Mouse (Mus musculus) left cerebral cortex, adult 9 months (tissue): Measurements from ENCODE around the gene Ppl.

Experiments used
- DNase-seq, 2 experiments: peaks; one replicate each; pipeline ENCODE4 v3.0.0; 2022; ENCODE audit warnings: low spot score in 2 of 2

The Ppl gene

GRCm38 (mm10) chr16:5123476-5123875, 8.7 kb downstream of the Ppl start:
- DNase-seq: no peak

DNA sequence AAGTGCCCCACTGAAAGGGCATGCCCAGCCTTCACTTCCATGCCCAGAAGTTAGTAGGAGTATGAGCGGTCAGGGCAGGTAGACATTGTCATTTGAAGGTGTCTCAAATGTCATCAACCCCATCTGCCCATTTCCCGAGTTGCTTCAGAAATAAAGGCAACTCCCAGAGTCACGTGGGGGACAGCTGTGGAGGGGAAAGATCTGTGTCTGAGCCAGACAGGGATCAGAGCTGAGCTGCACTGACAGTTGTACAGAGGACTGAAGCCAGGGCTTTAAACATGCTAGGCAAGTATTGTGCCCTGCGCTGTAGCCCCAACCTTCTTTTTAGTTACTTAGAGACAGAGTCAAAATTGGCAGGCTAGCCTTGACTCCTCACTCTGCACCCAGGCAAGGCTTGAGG, 12.4 kb downstream of the Ppl start:
- DNase-seq: no peak

- no peak for DNase-seq
Observed at GRCm38 (mm10) chr16:5119385-5119784, 12.8 kb downstream of the Ppl start.

- no peak for DNase-seq
Observed at GRCm38 (mm10) chr16:5113582-5113981, 18.6 kb downstream of the Ppl start.

GRCm38 (mm10) chr16:5113002-5113550, 19.1 kb downstream of the Ppl start:
- no peak for DNase-seq

- DNase-seq: no peak
Observed at GRCm38 (mm10) chr16:5111021-5111420, 21.2 kb downstream of the Ppl start.

DNA sequence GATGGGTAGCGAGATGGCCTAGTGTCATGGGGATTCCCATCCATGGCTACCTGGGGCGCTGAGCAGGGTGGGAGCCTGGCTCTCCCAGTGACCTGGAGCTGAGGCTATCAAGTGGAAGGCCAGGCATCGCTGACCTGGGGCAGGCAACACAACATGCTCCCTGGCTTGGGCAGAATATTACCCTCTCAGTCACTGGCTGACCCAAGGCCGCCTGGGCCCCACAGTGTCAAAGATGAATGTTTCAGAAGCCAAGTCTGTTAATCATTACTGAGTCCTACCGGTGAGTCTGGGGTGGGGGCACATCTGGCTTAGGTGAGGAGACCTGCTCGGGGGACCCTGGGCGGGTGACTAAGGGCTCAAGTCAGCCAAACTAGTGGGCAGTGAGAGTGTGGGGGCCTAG, 22.3 kb downstream of the Ppl start:
- no peak for DNase-seq

- DNase-seq: no peak
Observed at GRCm38 (mm10) chr16:5101000-5101399, 31.2 kb downstream of the Ppl start.

- no peak for DNase-seq
Observed at GRCm38 (mm10) chr16:5096504-5096903, 35.7 kb downstream of the Ppl start.

DNA sequence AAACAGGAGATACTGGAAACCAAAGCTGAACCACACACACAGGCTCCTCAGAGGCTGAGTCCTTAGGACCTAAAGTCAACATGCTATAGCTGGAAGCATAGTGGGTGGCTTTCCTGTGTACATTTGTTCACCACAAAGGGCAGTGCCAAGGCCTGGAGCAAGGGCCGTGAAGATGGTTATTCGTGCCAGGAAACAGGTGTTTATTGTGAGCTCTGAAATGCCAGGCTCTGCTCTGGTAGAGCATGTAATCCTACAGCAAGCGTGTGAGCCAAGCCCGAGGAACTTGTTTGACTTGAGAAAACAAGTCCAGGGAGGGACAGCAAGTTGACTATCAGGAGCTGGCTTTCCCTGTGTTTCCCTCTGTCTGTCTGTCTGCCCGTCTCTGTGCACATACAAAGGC, 38.9 kb downstream of the Ppl start:
- no peak for DNase-seq

GRCm38 (mm10) chr16:5089021-5089420, 43.2 kb downstream of the Ppl start:
- DNase-seq: no peak

DNA sequence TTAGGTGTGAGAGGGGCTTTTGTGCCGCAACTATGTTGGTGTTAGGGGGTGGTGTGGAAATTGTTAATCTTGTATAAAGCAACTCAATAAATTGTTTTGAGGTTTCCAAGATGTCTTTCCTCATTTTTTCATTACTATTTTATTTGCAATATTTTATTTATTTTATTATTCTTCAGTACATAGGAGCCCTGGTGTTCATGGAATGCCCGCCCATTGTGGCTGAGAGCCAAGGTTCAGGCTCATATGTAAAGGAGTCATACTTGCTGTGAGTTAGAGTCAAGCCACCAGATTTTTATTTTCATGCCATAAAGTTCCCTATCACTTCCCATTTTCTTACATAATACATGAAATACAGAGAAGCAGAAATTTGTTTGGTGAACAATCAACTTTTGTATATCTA, 46.0 kb downstream of the Ppl start:
- no peak for DNase-seq

DNA sequence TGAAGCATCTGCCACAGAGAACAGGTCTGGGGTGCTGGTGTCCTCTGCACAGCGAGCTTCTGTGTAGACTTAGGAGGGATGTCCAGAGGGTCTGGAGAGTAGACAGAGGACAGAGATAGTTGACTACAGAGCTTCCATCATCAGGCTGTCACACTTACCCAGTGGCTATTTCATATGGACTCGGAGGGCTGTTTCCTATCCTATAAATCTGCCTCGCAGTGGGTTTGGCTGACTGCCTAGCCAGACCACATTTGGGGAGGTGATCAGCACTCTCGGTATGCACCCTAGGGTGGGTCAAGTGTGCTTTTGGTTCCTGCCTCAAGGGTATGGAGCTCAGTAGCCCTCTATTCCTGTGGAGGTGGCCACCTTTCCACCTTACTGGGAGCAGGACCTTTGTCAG, 47.0 kb downstream of the Ppl start:
- DNase-seq: no peak

- peak in 1 of 2 experiments; percentile 20 for DNase-seq
Observed at GRCm38 (mm10) chr16:5074341-5074740, 57.9 kb downstream of the Ppl start.

GRCm38 (mm10) chr16:5071974-5072373, 60.2 kb downstream of the Ppl start:
- DNase-seq: peak in 1 of 2 experiments; percentile 22

DNA sequence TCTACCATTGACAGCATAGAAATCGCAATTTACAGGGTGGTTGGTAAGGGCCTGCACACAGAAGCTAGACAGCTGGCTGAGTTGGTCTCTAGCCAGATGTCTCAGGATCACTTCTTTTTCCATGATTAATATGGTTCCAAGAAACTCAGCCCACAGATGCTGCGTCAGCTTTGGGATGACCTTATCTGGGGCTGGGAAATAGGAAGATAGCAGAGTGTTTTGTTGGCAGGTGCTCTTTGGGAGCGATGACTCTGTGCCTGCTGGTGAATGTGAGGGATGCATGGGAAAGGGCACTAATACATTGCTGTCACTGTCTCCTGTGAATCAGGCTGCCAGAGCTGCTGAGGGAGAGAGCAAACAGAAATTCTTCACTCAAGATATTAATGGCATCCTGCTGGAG, 61.9 kb downstream of the Ppl start:
- peak in 1 of 2 experiments; percentile 47 for DNase-seq

DNA sequence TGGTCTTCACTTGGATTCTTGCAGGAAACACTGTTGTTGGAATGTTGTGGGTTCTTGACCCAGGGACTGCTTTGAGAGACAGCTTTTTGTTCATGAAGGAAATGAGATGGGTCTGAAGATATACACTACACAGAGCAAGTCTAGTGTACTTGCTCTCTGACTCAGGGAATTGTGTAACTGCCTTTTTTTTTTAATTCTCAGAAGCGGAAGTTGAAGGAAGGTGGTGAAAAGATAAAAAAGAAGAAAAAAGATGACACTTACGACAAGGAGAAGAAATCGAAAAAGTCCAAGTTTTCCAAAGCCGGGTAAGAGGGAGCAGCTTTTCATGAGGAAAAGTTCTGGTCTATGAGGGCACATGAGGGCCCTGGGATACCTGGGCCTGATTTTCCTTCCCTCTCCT, 68.7 kb downstream of the Ppl start:
- DNase-seq: no peak

- DNase-seq: no peak
Observed at GRCm38 (mm10) chr16:5058114-5058513, 74.1 kb downstream of the Ppl start.

DNA sequence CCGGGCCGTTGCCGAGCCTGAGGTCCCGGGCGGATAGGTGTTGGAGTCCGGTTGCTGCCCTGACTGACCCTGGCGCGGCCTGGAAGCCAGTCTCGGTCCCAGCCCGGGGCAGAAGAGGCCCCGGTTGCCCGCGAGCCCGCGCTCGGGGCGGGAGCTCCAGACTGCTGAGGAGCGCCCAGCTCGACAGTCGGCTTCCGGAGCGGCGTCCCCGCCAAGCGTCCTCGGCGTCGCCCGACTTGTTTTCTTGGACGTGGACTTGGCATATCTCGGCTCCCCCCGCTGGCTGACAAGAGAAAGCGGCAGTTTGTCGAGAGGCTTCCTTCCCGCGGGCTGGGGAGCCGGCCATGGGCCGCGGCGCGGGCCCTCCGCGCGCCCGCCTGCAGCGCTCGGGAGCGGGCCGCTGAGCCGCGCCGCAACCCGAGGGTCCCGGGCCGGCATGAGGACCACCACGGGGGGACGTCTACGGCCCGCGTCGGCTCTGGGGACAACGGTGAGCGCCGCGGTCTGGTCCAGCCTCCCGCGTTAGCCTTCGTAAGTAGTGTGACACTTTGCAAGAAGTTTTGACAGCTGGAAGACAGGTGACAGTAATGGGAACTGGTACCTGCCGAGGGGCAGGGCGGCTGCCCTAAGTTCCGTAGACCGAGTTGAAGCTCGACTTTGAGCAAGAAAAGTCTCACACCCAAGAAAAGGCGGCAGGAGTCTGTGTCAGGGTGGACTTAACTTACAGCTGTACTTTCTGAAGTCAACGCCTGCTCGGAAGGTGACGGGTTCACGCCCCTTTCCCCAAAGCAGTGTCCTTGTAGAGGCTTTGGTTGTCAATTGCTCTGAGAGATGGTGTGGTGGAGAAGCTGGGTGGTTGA, 81.7 kb downstream of the Ppl start:
- DNase-seq: peak; percentile 18 to 72

DNA sequence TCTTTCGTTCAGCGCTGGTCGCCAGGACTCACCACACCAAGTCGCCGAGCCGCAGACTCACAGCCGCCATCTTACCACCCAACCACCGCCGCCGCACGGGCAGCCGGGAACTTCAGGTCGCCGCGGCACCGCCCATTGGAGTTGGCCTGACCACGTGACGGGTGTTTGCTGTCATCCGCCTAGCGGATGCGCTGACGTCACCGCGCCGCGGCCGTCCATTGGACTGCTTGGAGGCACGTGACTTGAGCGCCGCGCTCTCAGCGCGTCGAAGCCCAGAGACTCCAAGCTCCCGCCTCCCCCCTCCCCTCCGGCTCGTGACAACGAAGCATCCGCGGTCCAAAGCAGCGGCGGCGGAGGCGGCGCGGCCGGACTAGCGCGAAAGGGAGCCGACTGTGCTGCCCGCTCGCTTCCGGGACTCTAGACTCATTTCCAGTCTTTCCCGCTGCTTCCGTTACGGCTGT, 82.4 kb downstream of the Ppl start, which contains the start of the genes Glyr1 and Ubn1:
Gene Glyr1 (minus strand): TSS at position 90 of the 461 bp plus-strand sequence.
Gene Ubn1 (plus strand): TSS at position 284 of the 461 bp plus-strand sequence.
- peak; percentile 98 to 99 for DNase-seq

DNA sequence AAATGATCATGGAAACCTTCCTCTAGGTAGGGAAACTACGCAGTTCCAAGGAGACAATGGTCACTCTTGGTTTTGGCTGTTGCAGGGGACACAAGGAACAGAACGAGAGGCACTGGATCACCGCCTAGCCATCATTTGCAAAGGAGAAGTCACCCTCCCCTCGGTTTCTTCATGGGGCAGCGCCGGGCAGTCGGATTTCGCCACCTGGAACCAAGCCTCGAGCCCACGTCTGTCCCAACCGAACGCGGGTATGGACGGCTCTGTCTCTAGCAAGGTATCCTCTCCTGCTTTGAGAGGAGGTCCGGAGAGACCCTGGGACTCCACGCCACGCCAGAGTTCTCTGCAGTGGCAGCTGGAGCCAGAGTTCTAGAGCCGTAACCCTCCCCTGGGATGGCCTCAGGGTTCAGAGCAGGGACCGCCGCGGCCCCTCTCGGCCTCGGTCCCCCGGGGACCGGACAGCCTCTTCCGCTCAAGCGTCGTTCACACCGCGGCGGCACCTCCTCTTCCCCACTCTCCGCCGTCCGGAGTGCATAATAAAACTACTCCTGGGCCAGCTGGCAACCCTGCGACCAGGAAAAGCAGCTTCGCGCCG, 82.9 kb downstream of the Ppl start:
- DNase-seq: no peak

GRCm38 (mm10) chr16:5045322-5045721, 86.9 kb downstream of the Ppl start:
- DNase-seq: no peak
